Mouse (Mus musculus): ENCODE data around the gene Gm30302. TPM values are rescaled to one million over a fixed set of nuclear protein-coding genes. Genes with fewer than 3 reads are reported as not detected.

The Gm30302 gene
- not detected in 2 replicates for polyA plus RNA-seq (2014; fragmentation: Nextera tagmentation; extraction: Ambion mirVana)

GRCm38 (mm10) chr13:49798901-49799300 lies at the start of gene Gm30302:
Gene Gm30302 (minus strand): TSS chr13:49799001.
- H3K9me3 ChIP-seq (ENCODE audit: control insufficient read depth, low read length) = 0 out of 2 replicates have a peak, but pooled peaks cover 3% of the 10 kb centered on the region
- H3K27ac ChIP-seq (replicated peaks; ENCODE audit: low read depth, low read length) = no peak within 1 kb of the TSS
- no peaks in the 10 kb centered on the region for H3K36me3 ChIP-seq (ENCODE audit: control insufficient read depth, insufficient read depth, low read length)
- H3K9ac ChIP-seq (ENCODE audit: low read depth, low read length) = no peak within 1 kb of the TSS
- H3K4me2 ChIP-seq (ENCODE audit: low read depth, low read length) = no peak within 1 kb of the TSS
- no peak within 1 kb of the TSS for H3K4me3 ChIP-seq (ENCODE audit: low read depth, low read length)
- ATAC-seq (ENCODE audit: low read depth) (no peak), DNase-seq (ENCODE audit: low spot score) (no peak)
- WGBS = 73% methylated on average over 1 of the region's 1 CpGs
- H3K27me3 ChIP-seq (replicated peaks; ENCODE audit: control insufficient read depth, insufficient read depth, low read length) = no peaks in the 10 kb centered on the region
- no peaks in the 10 kb centered on the region for H3K4me1 ChIP-seq (ENCODE audit: control insufficient read depth, insufficient read depth, low read length)

- DNase-seq (ENCODE audit: low spot score) = no peak
These were observed 48.0 kb upstream of the Gm30302 start for GRCm38 (mm10) chr13:49846751-49847150.

GRCm38 (mm10) chr13:49846141-49846540 lies 47.3 kb upstream of the Gm30302 start:
- Histone ChIP-seq H3K9ac (ENCODE audit: low read depth, low read length) (no peak overlapping the region), H3K4me1 (ENCODE audit: control insufficient read depth, insufficient read depth, low read length) (no peaks in the 10 kb centered on the region), H3K27me3 (replicated peaks; ENCODE audit: control insufficient read depth, insufficient read depth, low read length) (no peaks in the 10 kb centered on the region), H3K4me2 (ENCODE audit: low read depth, low read length) (no peak overlapping the region), H3K4me3 (ENCODE audit: low read depth, low read length) (no peak overlapping the region), H3K36me3 (ENCODE audit: control insufficient read depth, insufficient read depth, low read length) (no peaks in the 10 kb centered on the region), H3K9me3 (ENCODE audit: control insufficient read depth, low read length) (peaks cover 11% of the 10 kb centered on the region; the same call in 1 of the 2 replicates), H3K27ac (replicated peaks; ENCODE audit: low read depth, low read length) (no peak overlapping the region)
- 80% methylated on average over 3 of the region's 3 CpGs for WGBS
- ATAC-seq (ENCODE audit: low read depth) (no peak), DNase-seq (ENCODE audit: low spot score) (no peak)

More at GRCm38 (mm10) chr13:49846751-49847150, 48.0 kb upstream of the Gm30302 start:
- 75% methylated on average over 3 of the region's 3 CpGs for WGBS
- H3K9me3 ChIP-seq (ENCODE audit: control insufficient read depth, low read length) = peaks cover 6% of the 10 kb centered on the region; the same call in 1 of the 2 replicates
- no peaks in the 10 kb centered on the region for H3K27me3 ChIP-seq (replicated peaks; ENCODE audit: control insufficient read depth, insufficient read depth, low read length)
- no peak overlapping the region for H3K4me2 ChIP-seq (ENCODE audit: low read depth, low read length)
- H3K4me3 ChIP-seq (ENCODE audit: low read depth, low read length) = no peak overlapping the region
- no peaks in the 10 kb centered on the region for H3K36me3 ChIP-seq (ENCODE audit: control insufficient read depth, insufficient read depth, low read length)
- no peak overlapping the region for H3K27ac ChIP-seq (replicated peaks; ENCODE audit: low read depth, low read length)
- no peaks in the 10 kb centered on the region for H3K4me1 ChIP-seq (ENCODE audit: control insufficient read depth, insufficient read depth, low read length)
- H3K9ac ChIP-seq (ENCODE audit: low read depth, low read length) = no peak overlapping the region
- ATAC-seq (ENCODE audit: low read depth) = no peak

- WGBS = 89% methylated on average over 3 of the region's 3 CpGs
- H3K27me3 ChIP-seq (replicated peaks; ENCODE audit: control insufficient read depth, insufficient read depth, low read length) = no peaks in the 10 kb centered on the region
- ATAC-seq (ENCODE audit: low read depth) = no peak
- H3K4me1 ChIP-seq (ENCODE audit: control insufficient read depth, insufficient read depth, low read length) = no peaks in the 10 kb centered on the region
- no peak overlapping the region for H3K4me3 ChIP-seq (ENCODE audit: low read depth, low read length)
- H3K9ac ChIP-seq (ENCODE audit: low read depth, low read length) = no peak overlapping the region
- H3K27ac ChIP-seq (replicated peaks; ENCODE audit: low read depth, low read length) = no peak overlapping the region
- H3K4me2 ChIP-seq (ENCODE audit: low read depth, low read length) = no peak overlapping the region
- H3K9me3 ChIP-seq (ENCODE audit: control insufficient read depth, low read length) = peaks cover 14% of the 10 kb centered on the region; the same call in 1 of the 2 replicates
- H3K36me3 ChIP-seq (ENCODE audit: control insufficient read depth, insufficient read depth, low read length) = no peaks in the 10 kb centered on the region
- DNase-seq (ENCODE audit: low spot score) = no peak
These were observed 46.9 kb upstream of the Gm30302 start for GRCm38 (mm10) chr13:49845663-49846062.

- Histone ChIP-seq H3K27ac (replicated peaks; ENCODE audit: low read depth, low read length) (no peak overlapping the region), H3K9ac (ENCODE audit: low read depth, low read length) (no peak overlapping the region), H3K4me3 (ENCODE audit: low read depth, low read length) (no peak overlapping the region), H3K9me3 (ENCODE audit: control insufficient read depth, low read length) (peaks cover 14% of the 10 kb centered on the region; the same call in 1 of the 2 replicates), H3K27me3 (replicated peaks; ENCODE audit: control insufficient read depth, insufficient read depth, low read length) (no peaks in the 10 kb centered on the region), H3K36me3 (ENCODE audit: control insufficient read depth, insufficient read depth, low read length) (no peaks in the 10 kb centered on the region), H3K4me1 (ENCODE audit: control insufficient read depth, insufficient read depth, low read length) (no peaks in the 10 kb centered on the region), H3K4me2 (ENCODE audit: low read depth, low read length) (no peak overlapping the region)
- WGBS = 85% methylated on average over 5 of the region's 5 CpGs
- no peak for DNase-seq (ENCODE audit: low spot score)
- ATAC-seq (ENCODE audit: low read depth) = no peak
These were observed 45.3 kb upstream of the Gm30302 start for GRCm38 (mm10) chr13:49844071-49844470.

GRCm38 (mm10) chr13:49841186-49841585 lies 42.4 kb upstream of the Gm30302 start:
- H3K9me3 ChIP-seq (ENCODE audit: control insufficient read depth, low read length) = peaks cover 14% of the 10 kb centered on the region; the same call in 1 of the 2 replicates
- H3K27me3 ChIP-seq (replicated peaks; ENCODE audit: control insufficient read depth, insufficient read depth, low read length) = no peaks in the 10 kb centered on the region
- H3K4me3 ChIP-seq (ENCODE audit: low read depth, low read length) = no peak overlapping the region
- H3K4me1 ChIP-seq (ENCODE audit: control insufficient read depth, insufficient read depth, low read length) = no peaks in the 10 kb centered on the region
- ATAC-seq (ENCODE audit: low read depth) (no peak), DNase-seq (ENCODE audit: low spot score) (no peak)
- H3K36me3 ChIP-seq (ENCODE audit: control insufficient read depth, insufficient read depth, low read length) = no peaks in the 10 kb centered on the region
- H3K27ac ChIP-seq (replicated peaks; ENCODE audit: low read depth, low read length) = no peak overlapping the region
- H3K4me2 ChIP-seq (ENCODE audit: low read depth, low read length) = no peak overlapping the region
- no peak overlapping the region for H3K9ac ChIP-seq (ENCODE audit: low read depth, low read length)

GRCm38 (mm10) chr13:49830355-49830754 lies 31.6 kb upstream of the Gm30302 start:
- ATAC-seq (ENCODE audit: low read depth) = no peak
- no peak overlapping the region for H3K27ac ChIP-seq (replicated peaks; ENCODE audit: low read depth, low read length)
- DNase-seq (ENCODE audit: low spot score) = no peak
- H3K9me3 ChIP-seq (ENCODE audit: control insufficient read depth, low read length) = no peaks in the 10 kb centered on the region
- no peak overlapping the region for H3K4me3 ChIP-seq (ENCODE audit: low read depth, low read length)
- H3K36me3 ChIP-seq (ENCODE audit: control insufficient read depth, insufficient read depth, low read length) = no peaks in the 10 kb centered on the region
- no peak overlapping the region for H3K4me2 ChIP-seq (ENCODE audit: low read depth, low read length)
- no peak overlapping the region for H3K9ac ChIP-seq (ENCODE audit: low read depth, low read length)
- H3K27me3 ChIP-seq (replicated peaks; ENCODE audit: control insufficient read depth, insufficient read depth, low read length) = no peaks in the 10 kb centered on the region
- WGBS = 79% methylated on average over 3 of the region's 3 CpGs
- no peaks in the 10 kb centered on the region for H3K4me1 ChIP-seq (ENCODE audit: control insufficient read depth, insufficient read depth, low read length)

GRCm38 (mm10) chr13:49825300-49825699 lies 26.5 kb upstream of the Gm30302 start:
- ATAC-seq (ENCODE audit: low read depth) = no peak
- H3K36me3 ChIP-seq (ENCODE audit: control insufficient read depth, insufficient read depth, low read length) = no peaks in the 10 kb centered on the region
- WGBS = 85% methylated on average over 4 of the region's 4 CpGs

GRCm38 (mm10) chr13:49814958-49815357 lies 16.2 kb upstream of the Gm30302 start:
- WGBS = 86% methylated on average over 3 of the region's 3 CpGs
- H3K9me3 ChIP-seq (ENCODE audit: control insufficient read depth, low read length) = peaks cover 5% of the 10 kb centered on the region; the same call in 1 of the 2 replicates
- no peak overlapping the region for H3K27ac ChIP-seq (replicated peaks; ENCODE audit: low read depth, low read length)
- H3K36me3 ChIP-seq (ENCODE audit: control insufficient read depth, insufficient read depth, low read length) = no peaks in the 10 kb centered on the region
- no peak overlapping the region for H3K4me3 ChIP-seq (ENCODE audit: low read depth, low read length)
- H3K9ac ChIP-seq (ENCODE audit: low read depth, low read length) = no peak overlapping the region
- DNase-seq (ENCODE audit: low spot score) (no peak), ATAC-seq (ENCODE audit: low read depth) (no peak)
- H3K4me1 ChIP-seq (ENCODE audit: control insufficient read depth, insufficient read depth, low read length) = no peaks in the 10 kb centered on the region
- H3K27me3 ChIP-seq (replicated peaks; ENCODE audit: control insufficient read depth, insufficient read depth, low read length) = no peaks in the 10 kb centered on the region
- H3K4me2 ChIP-seq (ENCODE audit: low read depth, low read length) = no peak overlapping the region

More at GRCm38 (mm10) chr13:49825300-49825699, 26.5 kb upstream of the Gm30302 start:
- H3K4me1 ChIP-seq (ENCODE audit: control insufficient read depth, insufficient read depth, low read length) = no peaks in the 10 kb centered on the region
- no peak overlapping the region for H3K4me3 ChIP-seq (ENCODE audit: low read depth, low read length)
- H3K27ac ChIP-seq (replicated peaks; ENCODE audit: low read depth, low read length) = no peak overlapping the region
- DNase-seq (ENCODE audit: low spot score) = no peak
- no peaks in the 10 kb centered on the region for H3K9me3 ChIP-seq (ENCODE audit: control insufficient read depth, low read length)
- no peak overlapping the region for H3K4me2 ChIP-seq (ENCODE audit: low read depth, low read length)
- no peak overlapping the region for H3K9ac ChIP-seq (ENCODE audit: low read depth, low read length)
- H3K27me3 ChIP-seq (replicated peaks; ENCODE audit: control insufficient read depth, insufficient read depth, low read length) = no peaks in the 10 kb centered on the region
